Mouse (Mus musculus): Measurements from ENCODE around the gene 1700029I15Rik.
"Not testable (repeated sequence)": the region's sequence is repeated elsewhere in the genome, so short reads cannot be mapped to it uniquely, and the experiment has no call there.

1700029I15Rik gene

GRCm38 (mm10) chr2:92392318-92393264, 10.3 kb downstream of the 1700029I15Rik start:
- no peak for DNase-seq

- DNase-seq = no peak
These were observed 13.2 kb downstream of the 1700029I15Rik start for GRCm38 (mm10) chr2:92395535-92395934.

GRCm38 (mm10) chr2:92397436-92397835, 15.1 kb downstream of the 1700029I15Rik start:
- DNase-seq = no peak

GRCm38 (mm10) chr2:92399877-92400276, 17.5 kb downstream of the 1700029I15Rik start:
- DNase-seq = not testable (repeated sequence)

- DNase-seq = no peak
These were observed 18.3 kb downstream of the 1700029I15Rik start for GRCm38 (mm10) chr2:92400682-92401081.

GRCm38 (mm10) chr2:92401091-92401561, 18.8 kb downstream of the 1700029I15Rik start, which contains the start of gene Mapk8ip1:
Gene Mapk8ip1 (minus strand): TSS chr2:92401263.
- no peak for DNase-seq

GRCm38 (mm10) chr2:92402591-92403326, 20.4 kb downstream of the 1700029I15Rik start:
- DNase-seq = peak; percentile 67

GRCm38 (mm10) chr2:92403776-92404319, 21.5 kb downstream of the 1700029I15Rik start:
- no peak for DNase-seq

- no peak for DNase-seq
These were observed 22.4 kb downstream of the 1700029I15Rik start for GRCm38 (mm10) chr2:92404737-92405136.

GRCm38 (mm10) chr2:92405687-92406086, 23.3 kb downstream of the 1700029I15Rik start:
- no peak for DNase-seq

GRCm38 (mm10) chr2:92408309-92409045, 26.1 kb downstream of the 1700029I15Rik start:
- peak; percentile 72 for DNase-seq

- peak; percentile 62 for DNase-seq
These were observed 29.4 kb downstream of the 1700029I15Rik start for GRCm38 (mm10) chr2:92411705-92412104.

GRCm38 (mm10) chr2:92421723-92422387, 39.5 kb downstream of the 1700029I15Rik start:
- DNase-seq = peak; percentile 78

- DNase-seq = peak; percentile 52
These were observed 40.2 kb downstream of the 1700029I15Rik start for GRCm38 (mm10) chr2:92422388-92423135.

- DNase-seq = no peak
These were observed 40.8 kb downstream of the 1700029I15Rik start for GRCm38 (mm10) chr2:92423156-92423555.

GRCm38 (mm10) chr2:92423702-92424461, 41.5 kb downstream of the 1700029I15Rik start:
- peak; percentile 98 for DNase-seq

- DNase-seq = peak; percentile 62
These were observed 42.3 kb downstream of the 1700029I15Rik start for GRCm38 (mm10) chr2:92424462-92425308.

- DNase-seq = no peak
These were observed 43.0 kb downstream of the 1700029I15Rik start for GRCm38 (mm10) chr2:92425366-92425765.

GRCm38 (mm10) chr2:92426426-92426825, 44.1 kb downstream of the 1700029I15Rik start:
- no peak for DNase-seq

All from kidney, adult 11 months (tissue).